Mouse (Mus musculus): ENCODE measurements around the gene Gpd1. TPM values are rescaled to one million over a fixed set of nuclear protein-coding genes. Genes with fewer than 3 reads are reported as not detected.

Gene Gpd1
- 100 to 1,000 TPM in 1 of 2 experiments, 10 to 100 TPM in 1; 90.7 to 100 TPM for total RNA-seq (2021)
- long read RNA-seq, experiment 1, transcript Gpd1-201 (8 exons, 2,861 nt), result major isoform, 69 of 84 reads
- long read RNA-seq, experiment 1, partial matches to known transcripts, result 13 of 84 reads
- long read RNA-seq, experiment 1, other reads (novel, unspliced or antisense), result 2 of 84 reads
- long read RNA-seq, experiment 2, transcript Gpd1-201 (8 exons, 2,861 nt), result major isoform, 36 of 48 reads
- long read RNA-seq, experiment 2, partial matches to known transcripts, result 10 of 48 reads
- long read RNA-seq, experiment 2, other reads (novel, unspliced or antisense), result 2 of 48 reads

GRCm38 (mm10) chr15:99717386-99718334, at the start of gene Gpd1:
Gpd1 (plus strand) TSS chr15:99717515.
- TF ChIP-seq CTCF (IDR thresholded peaks at IDR 0.05), result no peak
- Histone ChIP-seq H3K27ac (peak within 1 kb of the TSS; percentile 92), H3K4me3 (peak within 1 kb of the TSS; percentile 56)
- intact Hi-C loops (cut with DNase I), result loop anchor here (2.0 kb wide), 1 partner anchor 15 kb away; the partner anchor contains the start of gene Smarcd1
- peak; percentile 68 to 71 for DNase-seq (ENCODE audit: extremely low spot score in 1 of 2, low spot score in 2 of 2)

- TF ChIP-seq CTCF (IDR thresholded peaks at IDR 0.05), result peak; percentile 2
- H3K27ac ChIP-seq, result no peak overlapping the region
- DNase-seq (ENCODE audit: extremely low spot score in 1 of 2, low spot score in 2 of 2), result no peak
- intact Hi-C loops (cut with DNase I), result no loop called here
- H3K4me3 ChIP-seq, result no peak overlapping the region
Measured at GRCm38 (mm10) chr15:99667544-99667943, 49.8 kb upstream of the Gpd1 start.

DNA sequence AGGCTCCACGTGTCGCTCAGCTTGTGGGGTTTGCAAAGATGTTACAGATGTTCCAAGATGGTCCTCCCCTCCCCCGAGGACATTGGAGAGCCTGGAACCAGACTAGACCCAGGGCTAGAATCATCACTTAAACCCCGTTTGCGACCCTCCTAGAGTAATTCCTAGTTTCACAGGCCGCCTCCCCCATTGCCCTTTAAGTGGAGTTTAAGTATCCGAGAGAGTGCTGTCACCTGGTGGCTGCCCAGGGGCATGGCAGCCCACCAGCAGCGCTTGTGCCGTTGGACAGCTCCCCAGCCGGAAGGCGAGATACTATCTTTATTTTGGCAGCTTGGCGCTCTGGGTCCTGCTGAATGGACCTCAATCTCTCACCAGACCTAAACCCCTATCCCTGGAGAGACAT, 48.4 kb upstream of the Gpd1 start:
- no peak overlapping the region for H3K4me3 ChIP-seq
- H3K27ac ChIP-seq, result no peak overlapping the region
- DNase-seq (ENCODE audit: extremely low spot score in 1 of 2, low spot score in 2 of 2), result peak; percentile 79 to 80
- intact Hi-C loops (cut with DNase I), result loop anchor here (1.0 kb wide), 1 partner anchor 73 kb away; no protein-coding TSS in a partner anchor
- TF ChIP-seq CTCF (IDR thresholded peaks at IDR 0.05), result no peak; the same call in none of the 2 replicates

- intact Hi-C loops (cut with DNase I), result loop anchor here (1.0 kb wide), 1 partner anchor 73 kb away; no protein-coding TSS in a partner anchor
- no peak for DNase-seq (ENCODE audit: extremely low spot score in 1 of 2, low spot score in 2 of 2)
- TF ChIP-seq CTCF (IDR thresholded peaks at IDR 0.05), result no peak
- Histone ChIP-seq H3K4me3 (no peak overlapping the region), H3K27ac (no peak overlapping the region; the same call in 1 of the 2 replicates)
Measured at GRCm38 (mm10) chr15:99669392-99669791, 47.9 kb upstream of the Gpd1 start.

GRCm38 (mm10) chr15:99670154-99670821, 47.0 kb upstream of the Gpd1 start, which contains the start of gene Asic1:
Asic1 (plus strand) TSS chr15:99670368.
- DNase-seq (ENCODE audit: extremely low spot score in 1 of 2, low spot score in 2 of 2), result peak; percentile 75 to 77
- peak within 1 kb of the TSS; percentile 72 for H3K4me3 ChIP-seq

GRCm38 (mm10) chr15:99670964-99671670, 46.2 kb upstream of the Gpd1 start:
- no peak for TF ChIP-seq CTCF (IDR thresholded peaks at IDR 0.05)
- intact Hi-C loops (cut with DNase I), result loop anchor here (2.0 kb wide), 1 partner anchor 174 kb away; no protein-coding TSS in a partner anchor
- peak overlapping the region; percentile 72 for H3K4me3 ChIP-seq
- peak overlapping the region; percentile 89 for H3K27ac ChIP-seq
- no peak for DNase-seq (ENCODE audit: extremely low spot score in 1 of 2, low spot score in 2 of 2)

More at GRCm38 (mm10) chr15:99670154-99670821, 47.0 kb upstream of the Gpd1 start, which contains the start of gene Asic1:
- intact Hi-C loops (cut with DNase I), result loop anchor here (2.0 kb wide), 1 partner anchor 173 kb away; no protein-coding TSS in a partner anchor
- peak within 1 kb of the TSS; percentile 89 for H3K27ac ChIP-seq
- TF ChIP-seq CTCF (IDR thresholded peaks at IDR 0.05), result no peak; the same call in none of the 2 replicates

- intact Hi-C loops (cut with DNase I), result loop anchor here (2.0 kb wide), 1 partner anchor 175 kb away; no protein-coding TSS in a partner anchor
- Histone ChIP-seq H3K4me3 (peak overlapping the region; percentile 72), H3K27ac (peak overlapping the region; percentile 81)
- DNase-seq (ENCODE audit: extremely low spot score in 1 of 2, low spot score in 2 of 2), result peak in 1 of 2 experiments; percentile 40
- no peak for TF ChIP-seq CTCF (IDR thresholded peaks at IDR 0.05)
Measured at GRCm38 (mm10) chr15:99671783-99672182, 45.5 kb upstream of the Gpd1 start.

GRCm38 (mm10) chr15:99674866-99675265, 42.4 kb upstream of the Gpd1 start:
- no peak for TF ChIP-seq CTCF (IDR thresholded peaks at IDR 0.05)
- Histone ChIP-seq H3K4me3 (no peak overlapping the region), H3K27ac (no peak overlapping the region)
- intact Hi-C loops (cut with DNase I), result no loop called here
- no peak for DNase-seq (ENCODE audit: extremely low spot score in 1 of 2, low spot score in 2 of 2)

GRCm38 (mm10) chr15:99677089-99677488, 40.2 kb upstream of the Gpd1 start:
- peak in 1 of 2 experiments; percentile 25 for DNase-seq (ENCODE audit: extremely low spot score in 1 of 2, low spot score in 2 of 2)
- intact Hi-C loops (cut with DNase I), result no loop called here
- no peak for TF ChIP-seq CTCF (IDR thresholded peaks at IDR 0.05)
- no peak overlapping the region for H3K4me3 ChIP-seq
- no peak overlapping the region for H3K27ac ChIP-seq

- peak; percentile 56 for TF ChIP-seq CTCF (IDR thresholded peaks at IDR 0.05)
- Histone ChIP-seq H3K4me3 (no peak overlapping the region), H3K27ac (no peak overlapping the region)
- DNase-seq (ENCODE audit: extremely low spot score in 1 of 2, low spot score in 2 of 2), result peak in 1 of 2 experiments; percentile 12
- intact Hi-C loops (cut with DNase I), result no loop called here
Measured at GRCm38 (mm10) chr15:99678063-99678800, 39.1 kb upstream of the Gpd1 start.

Measured in left cerebral cortex, adult 2 months (tissue).